Mouse (Mus musculus): ENCODE results near the gene Adrb1.
A peak's percentile ranks its signal among the peaks of the same experiment; 100 is the strongest.

DNA sequence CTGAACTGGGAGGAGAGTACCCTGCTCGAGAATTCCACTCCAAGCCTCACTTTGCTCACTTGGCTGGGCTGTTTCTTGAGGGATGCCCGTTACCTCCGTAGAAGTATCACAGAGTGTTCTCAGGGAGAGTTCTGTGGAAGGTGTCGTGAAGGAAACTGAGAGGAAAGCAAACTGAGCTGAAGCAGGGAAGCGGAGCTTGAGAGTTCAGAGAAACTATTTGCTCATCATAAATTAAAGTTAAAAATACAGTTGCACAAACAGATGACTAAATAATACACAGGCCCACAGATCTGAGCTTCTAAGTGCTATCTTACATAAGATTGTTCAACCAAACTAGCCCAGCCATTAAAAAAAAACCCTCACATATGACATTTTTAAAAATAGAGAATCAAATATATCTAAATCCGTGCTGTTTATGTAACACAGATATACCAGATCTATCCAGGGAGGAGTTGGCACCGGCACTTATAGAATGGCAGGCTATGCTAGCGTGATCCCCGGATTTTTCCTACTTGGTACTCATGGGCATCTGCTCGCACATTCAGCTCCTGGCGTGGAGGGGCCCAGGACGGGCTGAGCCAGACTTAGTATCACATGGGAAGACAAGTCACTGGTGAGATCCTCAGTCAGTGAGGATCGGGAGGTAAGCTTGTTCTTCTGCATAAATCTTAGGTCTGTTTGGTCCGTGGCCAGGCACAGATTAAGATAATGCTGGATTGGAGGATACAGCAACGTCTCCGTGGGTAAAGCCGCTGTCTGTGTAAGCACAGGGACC, 11.7 kb upstream of the Adrb1 start:
- TF ChIP-seq CTCF (IDR thresholded peaks at IDR 0.05; ENCODE audit: extremely low read depth, insufficient read depth, low read length) = no peak
- peak; percentile 15; the same call in 1 of the 2 replicates for TF ChIP-seq POLR2A (IDR thresholded peaks at IDR 0.05; ENCODE audit: extremely low read depth, insufficient read depth, low read length)

Measured in cortical plate, adult 2 months (tissue).